18 mouse cellular contexts compared by ENCODE assay signal in the genomic region with DNA sequence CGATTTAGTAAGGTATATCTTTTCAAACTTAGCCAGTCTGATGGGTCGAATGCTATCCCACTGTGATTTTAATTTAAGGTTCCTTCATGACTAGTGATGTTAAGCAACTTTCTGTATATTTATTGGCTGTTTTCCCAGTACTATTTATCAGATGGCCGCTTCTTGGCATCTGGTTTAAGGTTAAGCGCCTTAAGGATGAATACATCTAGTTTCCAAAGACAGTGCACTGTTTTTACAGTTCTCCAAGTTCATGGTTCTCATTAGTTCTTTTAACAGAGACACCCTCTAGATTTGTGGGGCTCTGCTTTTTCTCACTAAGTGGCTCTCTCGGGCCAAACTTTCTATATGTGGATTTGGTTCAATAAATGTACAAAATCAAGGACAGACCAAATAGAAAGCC.
"Had no signal": no experiment of that assay in that cellular context is flagged by ENCODE, and none has a peak within 500 bp of the region (broad histone marks: within the 10 kb centered on the region; RNA-seq: fewer than 3 reads in every experiment).

No protein-coding gene starts in this region.

- H3K4me2 ChIP-seq: limb, embryonic 12.5 days; liver, embryonic 12.5 days; liver, embryonic 15.5 days; midbrain, embryonic 12.5 days; midbrain, embryonic 15.5 days; neural tube, embryonic 12.5 days; neural tube, embryonic 15.5 days had no signal

- H3K4me3 ChIP-seq: limb, embryonic 12.5 days; liver, embryonic 12.5 days; liver, embryonic 15.5 days; midbrain, embryonic 12.5 days; midbrain, embryonic 15.5 days; neural tube, embryonic 12.5 days; neural tube, embryonic 15.5 days had no signal

- ATAC-seq: liver, embryonic 12.5 days; lung, postnatal 0 days; midbrain, embryonic 15.5 days had no signal

- H3K36me3 ChIP-seq: limb, embryonic 12.5 days; liver, embryonic 12.5 days; liver, embryonic 15.5 days; midbrain, embryonic 12.5 days; midbrain, embryonic 15.5 days; neural tube, embryonic 12.5 days; neural tube, embryonic 15.5 days had no signal

- H3K9ac ChIP-seq: limb, embryonic 12.5 days; liver, embryonic 12.5 days; liver, embryonic 15.5 days; midbrain, embryonic 12.5 days; midbrain, embryonic 15.5 days; neural tube, embryonic 12.5 days; neural tube, embryonic 15.5 days had no signal

- DNase-seq: kidney, postnatal 14 days; kidney, postnatal 4 days; liver; lung, adult 2 months; right cerebral cortex, adult 18-20 months; right cerebral cortex, postnatal 14 days; right cerebral cortex, postnatal 4 days; thymus, adult 18-20 months; thymus, postnatal 36 days had no signal

- H3K4me1 ChIP-seq: liver, embryonic 12.5 days; liver, embryonic 15.5 days; neural tube, embryonic 12.5 days; neural tube, embryonic 15.5 days had no signal

- H3K27ac ChIP-seq: limb, embryonic 12.5 days; liver, embryonic 12.5 days; liver, embryonic 15.5 days; macrophage; midbrain, embryonic 12.5 days; midbrain, embryonic 15.5 days; neural tube, embryonic 12.5 days; neural tube, embryonic 15.5 days had no signal

- H3K9me3 ChIP-seq: liver, embryonic 12.5 days; liver, embryonic 15.5 days; midbrain, embryonic 12.5 days; midbrain, embryonic 15.5 days; neural tube, embryonic 12.5 days; neural tube, embryonic 15.5 days had no signal

- H3K27me3 ChIP-seq: limb, embryonic 12.5 days; liver, embryonic 12.5 days; liver, embryonic 15.5 days; midbrain, embryonic 15.5 days; neural tube, embryonic 12.5 days; neural tube, embryonic 15.5 days had no signal
